Mouse (Mus musculus): ENCODE measurements around the gene Sema3e. TPM values are rescaled to one million over a fixed set of nuclear protein-coding genes. Genes with fewer than 3 reads are reported as not detected.

Sema3e gene
- polyA plus RNA-seq, 2 experiments = 3.2 to 6.4 TPM

DNA sequence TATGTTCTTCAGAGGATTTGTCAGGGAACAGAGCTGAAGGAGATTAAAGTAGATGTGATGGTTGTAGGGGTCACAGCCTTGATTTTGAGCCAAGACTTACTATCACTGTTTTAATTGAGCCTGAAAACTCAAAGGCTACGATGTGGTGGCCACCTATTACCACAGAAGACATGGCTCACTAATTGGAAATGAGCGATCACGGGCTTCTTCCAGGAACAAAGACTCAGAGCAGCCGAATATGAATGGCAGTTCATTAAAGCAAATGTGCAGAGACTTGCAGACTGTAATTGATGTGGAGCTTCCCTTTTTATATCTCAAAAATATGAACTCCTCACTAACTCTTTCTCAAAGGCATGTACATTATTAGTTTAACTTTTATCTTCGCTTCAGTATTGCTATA lies 96.8 kb downstream of the Sema3e start:
- no peak for TF ChIP-seq POLR2A (IDR thresholded peaks at IDR 0.05; ENCODE audit: borderline replicate concordance, extremely low read depth, insufficient read depth, insufficient read length)
- H3K36me3 ChIP-seq (ENCODE audit: control insufficient read depth, insufficient read depth, low read length) = no peaks in the 10 kb centered on the region
- ATAC-seq (ENCODE audit: low FRiP score, low read depth) (no peak), DNase-seq (ENCODE audit: low spot score) (no peak)
- H3K27ac ChIP-seq (replicated peaks; ENCODE audit: low read depth, low read length) = no peak overlapping the region
- H3K4me1 ChIP-seq (ENCODE audit: control insufficient read depth, insufficient read depth, low read length) = no peaks in the 10 kb centered on the region
- no peaks in the 10 kb centered on the region for H3K9me3 ChIP-seq (ENCODE audit: control insufficient read depth, low read length)
- H3K27me3 ChIP-seq (ENCODE audit: control insufficient read depth, insufficient read depth, low read length) = no peaks in the 10 kb centered on the region
- no peak overlapping the region for H3K4me2 ChIP-seq (replicated peaks; ENCODE audit: low read depth, low read length, severe bottlenecking)
- H3K4me3 ChIP-seq (replicated peaks; ENCODE audit: low read length) = no peak overlapping the region
- H3K9ac ChIP-seq (ENCODE audit: low read depth, low read length, severe bottlenecking) = no peak overlapping the region
- WGBS = 55% methylated on average over 5 of the region's 5 CpGs

GRCm38 (mm10) chr5:14126591-14126990 lies 101.5 kb downstream of the Sema3e start:
- no peak overlapping the region for H3K9ac ChIP-seq (ENCODE audit: low read depth, low read length, severe bottlenecking)
- H3K4me3 ChIP-seq (replicated peaks; ENCODE audit: low read length) = no peak overlapping the region
- TF ChIP-seq POLR2A (IDR thresholded peaks at IDR 0.05; ENCODE audit: borderline replicate concordance, extremely low read depth, insufficient read depth, insufficient read length) = no peak
- H3K9me3 ChIP-seq (ENCODE audit: control insufficient read depth, low read length) = no peaks in the 10 kb centered on the region
- H3K4me1 ChIP-seq (ENCODE audit: control insufficient read depth, insufficient read depth, low read length) = no peaks in the 10 kb centered on the region
- H3K4me2 ChIP-seq (replicated peaks; ENCODE audit: low read depth, low read length, severe bottlenecking) = no peak overlapping the region
- 52% methylated on average over 1 of the region's 1 CpGs for WGBS
- no peaks in the 10 kb centered on the region for H3K36me3 ChIP-seq (ENCODE audit: control insufficient read depth, insufficient read depth, low read length)
- H3K27me3 ChIP-seq (ENCODE audit: control insufficient read depth, insufficient read depth, low read length) = no peaks in the 10 kb centered on the region
- DNase-seq (ENCODE audit: low spot score) (no peak), ATAC-seq (ENCODE audit: low FRiP score, low read depth) (no peak)
- H3K27ac ChIP-seq (replicated peaks; ENCODE audit: low read depth, low read length) = no peak overlapping the region

GRCm38 (mm10) chr5:14135929-14136328 lies 110.9 kb downstream of the Sema3e start:
- ATAC-seq (ENCODE audit: low FRiP score, low read depth) = no peak
- 30% methylated on average over 8 of the region's 8 CpGs for WGBS

GRCm38 (mm10) chr5:14138725-14139124 lies 113.6 kb downstream of the Sema3e start:
- no peak overlapping the region for H3K4me3 ChIP-seq (replicated peaks; ENCODE audit: low read length)
- no peak for TF ChIP-seq POLR2A (IDR thresholded peaks at IDR 0.05; ENCODE audit: borderline replicate concordance, extremely low read depth, insufficient read depth, insufficient read length)
- no peak overlapping the region for H3K27ac ChIP-seq (replicated peaks; ENCODE audit: low read depth, low read length)
- H3K27me3 ChIP-seq (ENCODE audit: control insufficient read depth, insufficient read depth, low read length) = no peaks in the 10 kb centered on the region
- H3K9me3 ChIP-seq (ENCODE audit: control insufficient read depth, low read length) = no peaks in the 10 kb centered on the region
- no peak for ATAC-seq (ENCODE audit: low FRiP score, low read depth)
- H3K4me2 ChIP-seq (replicated peaks; ENCODE audit: low read depth, low read length, severe bottlenecking) = no peak overlapping the region
- no peaks in the 10 kb centered on the region for H3K36me3 ChIP-seq (ENCODE audit: control insufficient read depth, insufficient read depth, low read length)
- DNase-seq (ENCODE audit: low spot score) = no peak
- no peak overlapping the region for H3K9ac ChIP-seq (ENCODE audit: low read depth, low read length, severe bottlenecking)
- no peaks in the 10 kb centered on the region for H3K4me1 ChIP-seq (ENCODE audit: control insufficient read depth, insufficient read depth, low read length)
- WGBS = 96% methylated on average over 1 of the region's 1 CpGs

More at GRCm38 (mm10) chr5:14135929-14136328, 110.9 kb downstream of the Sema3e start:
- Histone ChIP-seq H3K4me1 (ENCODE audit: control insufficient read depth, insufficient read depth, low read length) (no peaks in the 10 kb centered on the region), H3K4me2 (replicated peaks; ENCODE audit: low read depth, low read length, severe bottlenecking) (no peak overlapping the region), H3K27ac (replicated peaks; ENCODE audit: low read depth, low read length) (no peak overlapping the region), H3K4me3 (replicated peaks; ENCODE audit: low read length) (no peak overlapping the region), H3K9ac (ENCODE audit: low read depth, low read length, severe bottlenecking) (no peak overlapping the region), H3K36me3 (ENCODE audit: control insufficient read depth, insufficient read depth, low read length) (no peaks in the 10 kb centered on the region), H3K27me3 (ENCODE audit: control insufficient read depth, insufficient read depth, low read length) (no peaks in the 10 kb centered on the region), H3K9me3 (ENCODE audit: control insufficient read depth, low read length) (no peaks in the 10 kb centered on the region)
- no peak for TF ChIP-seq POLR2A (IDR thresholded peaks at IDR 0.05; ENCODE audit: borderline replicate concordance, extremely low read depth, insufficient read depth, insufficient read length)
- DNase-seq (ENCODE audit: low spot score) = no peak

DNA sequence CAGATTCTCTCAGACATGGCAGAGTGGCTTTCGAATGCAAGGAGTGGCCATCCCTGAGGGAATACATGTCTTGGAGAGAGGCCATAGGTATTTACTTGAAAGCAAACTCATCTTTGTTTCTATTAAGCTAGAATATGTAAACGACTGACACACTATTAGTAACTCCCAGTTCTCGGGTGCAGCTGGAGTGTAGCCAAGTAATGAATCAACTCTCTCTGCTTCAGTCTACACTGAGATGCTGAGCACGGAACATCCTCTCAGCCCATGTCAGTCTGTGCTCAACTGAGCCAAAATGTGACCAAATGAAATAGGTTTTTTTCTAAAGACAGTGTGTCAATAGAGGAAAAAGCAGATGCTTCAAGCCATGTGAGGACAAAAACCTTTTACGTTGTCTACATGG lies 137.5 kb downstream of the Sema3e start:
- Histone ChIP-seq H3K27me3 (ENCODE audit: control insufficient read depth, insufficient read depth, low read length) (no peaks in the 10 kb centered on the region), H3K9me3 (ENCODE audit: control insufficient read depth, low read length) (no peaks in the 10 kb centered on the region), H3K9ac (ENCODE audit: low read depth, low read length, severe bottlenecking) (no peak overlapping the region), H3K36me3 (ENCODE audit: control insufficient read depth, insufficient read depth, low read length) (no peaks in the 10 kb centered on the region), H3K4me2 (replicated peaks; ENCODE audit: low read depth, low read length, severe bottlenecking) (no peak overlapping the region), H3K27ac (replicated peaks; ENCODE audit: low read depth, low read length) (no peak overlapping the region), H3K4me1 (ENCODE audit: control insufficient read depth, insufficient read depth, low read length) (no peaks in the 10 kb centered on the region), H3K4me3 (replicated peaks; ENCODE audit: low read length) (no peak overlapping the region)
- WGBS = 78% methylated on average over 5 of the region's 5 CpGs
- TF ChIP-seq POLR2A (IDR thresholded peaks at IDR 0.05; ENCODE audit: borderline replicate concordance, extremely low read depth, insufficient read depth, insufficient read length) = no peak
- DNase-seq (ENCODE audit: low spot score) (no peak), ATAC-seq (ENCODE audit: low FRiP score, low read depth) (no peak)

GRCm38 (mm10) chr5:14163280-14163679 lies 138.2 kb downstream of the Sema3e start:
- Histone ChIP-seq H3K27ac (replicated peaks; ENCODE audit: low read depth, low read length) (no peak overlapping the region), H3K27me3 (ENCODE audit: control insufficient read depth, insufficient read depth, low read length) (no peaks in the 10 kb centered on the region), H3K9ac (ENCODE audit: low read depth, low read length, severe bottlenecking) (no peak overlapping the region), H3K36me3 (ENCODE audit: control insufficient read depth, insufficient read depth, low read length) (no peaks in the 10 kb centered on the region), H3K9me3 (ENCODE audit: control insufficient read depth, low read length) (no peaks in the 10 kb centered on the region), H3K4me2 (replicated peaks; ENCODE audit: low read depth, low read length, severe bottlenecking) (no peak overlapping the region), H3K4me1 (ENCODE audit: control insufficient read depth, insufficient read depth, low read length) (no peaks in the 10 kb centered on the region), H3K4me3 (replicated peaks; ENCODE audit: low read length) (no peak overlapping the region)
- WGBS = 76% methylated on average over 3 of the region's 3 CpGs
- no peak for DNase-seq (ENCODE audit: low spot score)
- ATAC-seq (ENCODE audit: low FRiP score, low read depth) = no peak
- TF ChIP-seq POLR2A (IDR thresholded peaks at IDR 0.05; ENCODE audit: borderline replicate concordance, extremely low read depth, insufficient read depth, insufficient read length) = no peak

All from limb, embryonic 14.5 days (tissue).